In the genomic region with DNA sequence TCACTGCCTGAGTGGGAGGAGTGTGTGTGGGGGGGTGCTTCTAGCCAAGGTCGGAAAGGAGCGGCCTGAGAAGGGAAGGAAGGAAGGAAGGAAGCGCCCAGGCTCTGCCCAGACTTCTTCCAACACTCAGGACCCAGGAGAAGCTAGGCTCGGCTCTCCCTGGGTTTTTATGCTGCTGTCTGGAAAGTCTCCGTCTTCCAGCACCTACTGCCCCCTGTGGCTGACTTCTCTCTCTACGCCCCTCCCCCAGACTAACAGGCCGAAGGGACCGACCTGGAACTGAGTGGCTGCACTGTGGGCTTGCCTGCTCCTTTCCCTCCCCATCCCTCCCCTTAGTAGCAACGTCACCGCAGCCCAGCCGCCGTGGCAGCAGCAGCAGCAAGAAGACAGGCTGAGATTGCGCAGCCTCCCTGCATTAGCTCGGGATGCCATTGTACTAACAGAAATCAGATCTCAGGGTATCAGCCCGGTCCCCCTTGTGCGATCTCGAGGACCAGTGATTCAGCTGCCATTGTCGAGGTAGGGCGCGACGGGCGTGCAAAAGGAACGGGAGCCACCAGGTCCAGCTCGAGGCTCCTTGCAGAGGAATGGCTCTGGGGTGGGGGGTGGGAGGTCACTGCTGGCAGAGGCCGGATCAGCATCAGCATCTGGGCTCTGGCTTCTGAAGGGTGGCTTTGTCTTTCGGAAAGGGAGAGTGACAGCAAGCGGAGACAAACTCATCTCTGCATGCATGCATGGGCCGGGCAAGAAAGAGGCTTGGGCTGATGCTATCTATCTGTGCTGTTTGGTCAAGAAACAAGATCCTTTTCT, we compare ENCODE assay signal across 8 mouse cellular contexts. TPM values are rescaled to one million over a fixed set of nuclear protein-coding genes. Genes with fewer than 3 reads are reported as not detected.
DNase-seq lines count a peak whose midpoint lies in the region; ATAC-seq and TF ChIP-seq lines count a peak whose summit lies in the region.

No protein-coding gene starts in this region.

- H3K4me2 ChIP-seq in hindbrain, embryonic 16.5 days (ENCODE audit: low read length), result peak overlapping the region; percentile 59

- 2% methylated on average over 25 of the region's 28 CpGs for WGBS in hindbrain, embryonic 16.5 days

- H3K36me3 ChIP-seq in hindbrain, embryonic 16.5 days (ENCODE audit: control insufficient read depth, insufficient read depth, low read length), result no peaks in the 10 kb centered on the region; the same call in 1 of the 2 replicates

- ATAC-seq in hindbrain, embryonic 16.5 days, result peak; percentile 97
- no peak for ATAC-seq in erythroblast, adult 5-6 weeks (replicated peaks; ENCODE audit: low FRiP score, poor library complexity, severe bottlenecking)

- peaks cover 4% of the 10 kb centered on the region; the same call in 1 of the 2 replicates for H3K4me1 ChIP-seq in cortical plate, adult 2 months (ENCODE audit: control insufficient read depth, insufficient read depth, low read length)
- H3K4me1 ChIP-seq in hindbrain, embryonic 16.5 days (ENCODE audit: control insufficient read depth, insufficient read depth, low read depth, low read length), result peaks cover 28% of the 10 kb centered on the region

- H3K9me3 ChIP-seq in hindbrain, embryonic 16.5 days (ENCODE audit: control insufficient read depth, low read length), result no peaks in the 10 kb centered on the region

- peak overlapping the region; percentile 47 for H3K4me3 ChIP-seq in cortical plate, adult 2 months (ENCODE audit: insufficient read depth, low read length)
- H3K4me3 ChIP-seq in hindbrain, embryonic 16.5 days (ENCODE audit: low read length), result peak overlapping the region; percentile 61

- H3K27ac ChIP-seq in cortical plate, adult 2 months (ENCODE audit: insufficient read depth, low read length), result peak overlapping the region; percentile 83
- peak overlapping the region; percentile 95 for H3K27ac ChIP-seq in hindbrain, embryonic 16.5 days (ENCODE audit: low read depth, low read length)

- DNase-seq in adipocyte (ENCODE audit: low spot score), result peak; percentile 76
- DNase-seq in gastrocnemius, postnatal 10 days, result peak; percentile 72
- DNase-seq in left cerebral cortex, adult 9 months (ENCODE audit: low spot score in 2 of 2), result peak; percentile 40 to 67
- DNase-seq in lung, postnatal 4 days, result peak; percentile 88 to 93
- peak; percentile 67 to 71 for DNase-seq in right cerebral cortex, postnatal 36 days (ENCODE audit: low spot score in 2 of 2)

- peak; percentile 88 for TF ChIP-seq POLR2A in cortical plate, adult 2 months (IDR thresholded peaks at IDR 0.05; ENCODE audit: extremely low read depth, insufficient read depth, low read length)

- H3K9ac ChIP-seq in hindbrain, embryonic 16.5 days (ENCODE audit: low read depth, low read length), result peak overlapping the region; percentile 91

- no peaks in the 10 kb centered on the region for H3K27me3 ChIP-seq in hindbrain, embryonic 16.5 days (replicated peaks; ENCODE audit: control insufficient read depth, insufficient read depth, low read length)

- TF ChIP-seq CTCF in cortical plate, adult 2 months (IDR thresholded peaks at IDR 0.05; ENCODE audit: extremely low read depth, insufficient read depth, low read length), result peak; percentile 31; the same call in 1 of the 2 replicates

RNA-seq across cellular contexts. Expression of gene Fam166b, which starts 22.6 kb away (rescaled TPM):
- 1.8 and 1.9 TPM in 2 replicates for polyA plus RNA-seq in cortical plate, adult 2 months (2012; rRNA removed)
- not detected for total RNA-seq in gastrocnemius, postnatal 10 days (2021)
- polyA plus RNA-seq in hindbrain, embryonic 16.5 days (2015; fragmentation: Nextera tagmentation; extraction: Ambion mirVana), result 1.1 and 1.4 TPM in 2 replicates
- total RNA-seq in erythroblast, adult 5-6 weeks (2015; ENCODE audit: low replicate concordance), result not detected in 2 replicates
- total RNA-seq in erythroblast, adult 5-6 weeks (2017; ENCODE audit: low replicate concordance), result not detected in 2 replicates

RNA-seq across cellular contexts. Expression of gene Rusc2, which starts 24.6 kb away (rescaled TPM):
- polyA plus RNA-seq in cortical plate, adult 2 months (2012; rRNA removed), result 50.6 and 53.8 TPM in 2 replicates
- 10 to 100 TPM; 30.3 to 33.9 TPM for total RNA-seq in gastrocnemius, postnatal 10 days (2021)
- 70.8 and 86.8 TPM in 2 replicates for polyA plus RNA-seq in hindbrain, embryonic 16.5 days (2015; fragmentation: Nextera tagmentation; extraction: Ambion mirVana)
- 0.63 TPM in 1 of 2 replicates, not detected in the other for total RNA-seq in erythroblast, adult 5-6 weeks (2015; ENCODE audit: low replicate concordance)
- total RNA-seq in erythroblast, adult 5-6 weeks (2017; ENCODE audit: low replicate concordance), result 0.17 TPM in 1 of 2 replicates, not detected in the other

RNA-seq across cellular contexts. Expression of gene Tesk1, which starts 35.4 kb away (rescaled TPM):
- 77.0 and 78.5 TPM in 2 replicates for polyA plus RNA-seq in cortical plate, adult 2 months (2012; rRNA removed)
- 10 to 100 TPM; 28.0 to 34.7 TPM for total RNA-seq in gastrocnemius, postnatal 10 days (2021)
- 8.9 and 9.2 TPM in 2 replicates for polyA plus RNA-seq in hindbrain, embryonic 16.5 days (2015; fragmentation: Nextera tagmentation; extraction: Ambion mirVana)
- total RNA-seq in erythroblast, adult 5-6 weeks (2015; ENCODE audit: low replicate concordance), result 1.7 and 2.3 TPM in 2 replicates
- 0.98 and 1.5 TPM in 2 replicates for total RNA-seq in erythroblast, adult 5-6 weeks (2017; ENCODE audit: low replicate concordance)

RNA-seq across cellular contexts. Expression of gene Cd72, which starts 48.1 kb away (rescaled TPM):
- polyA plus RNA-seq in cortical plate, adult 2 months (2012; rRNA removed), result 1.0 and 1.8 TPM in 2 replicates
- under 1 TPM in 1 of 2 experiments, not detected in 1; 0.61 TPM for total RNA-seq in gastrocnemius, postnatal 10 days (2021)
- polyA plus RNA-seq in hindbrain, embryonic 16.5 days (2015; fragmentation: Nextera tagmentation; extraction: Ambion mirVana), result 5.1 and 5.3 TPM in 2 replicates
- total RNA-seq in erythroblast, adult 5-6 weeks (2015; ENCODE audit: low replicate concordance), result 2.1 and 2.3 TPM in 2 replicates
- 0.43 and 7.9 TPM in 2 replicates for total RNA-seq in erythroblast, adult 5-6 weeks (2017; ENCODE audit: low replicate concordance)

Comparison
In these comparisons a context has a peak if more than half of its experiments do, and no peak if none do; other contexts are left out.
1. RNA of gene Rusc2, which starts 24.6 kb away (total RNA-seq): 30.3 to 33.9 TPM in gastrocnemius, postnatal 10 days; 0.17 to 0.63 TPM in erythroblast, adult 5-6 weeks; every median in the first group is over 10 times any median in the second.
2. RNA of gene Tesk1, which starts 35.4 kb away (total RNA-seq): 28.0 to 34.7 TPM in gastrocnemius, postnatal 10 days; 0.98 to 2.3 TPM in erythroblast, adult 5-6 weeks; every median in the first group is over 4 times any median in the second.
3. Peak in every context shown above with its lines, with median percentiles within 50 percentile points of each other: DNase-seq.